Mouse (Mus musculus) kidney, postnatal 10 days (tissue): Measurements from ENCODE around the gene Pip4k2c.

Experiments
- DNase-seq: peaks from one replicate; pipeline ENCODE4 v3.0.0; 2021; ENCODE audit warnings: mixed read lengths

The Pip4k2c gene

GRCm38 (mm10) chr10:127188079-127188453 lies 23.3 kb downstream of the Pip4k2c start:
- DNase-seq, result no peak

- DNase-seq, result no peak
These were observed 23.9 kb downstream of the Pip4k2c start for GRCm38 (mm10) chr10:127187371-127188078.

- DNase-seq, result no peak
These were observed 24.9 kb downstream of the Pip4k2c start for GRCm38 (mm10) chr10:127186451-127186850.

GRCm38 (mm10) chr10:127185506-127185905 lies 25.9 kb downstream of the Pip4k2c start:
- no peak for DNase-seq

- DNase-seq, result no peak
These were observed 26.3 kb downstream of the Pip4k2c start for GRCm38 (mm10) chr10:127185101-127185500.

- no peak for DNase-seq
These were observed 27.6 kb downstream of the Pip4k2c start for GRCm38 (mm10) chr10:127183759-127184158.

- DNase-seq, result no peak
These were observed 28.8 kb downstream of the Pip4k2c start for GRCm38 (mm10) chr10:127182624-127183023.

- no peak for DNase-seq
These were observed 29.8 kb downstream of the Pip4k2c start for GRCm38 (mm10) chr10:127181566-127181965.

- DNase-seq, result no peak
These were observed 30.7 kb downstream of the Pip4k2c start for GRCm38 (mm10) chr10:127180695-127181047.

- DNase-seq, result peak; percentile 40
These were observed 31.3 kb downstream of the Pip4k2c start, which contains the start of gene Slc26a10 for GRCm38 (mm10) chr10:127179871-127180694. TSS of gene Slc26a10 (minus strand) at chr10:127180645.

GRCm38 (mm10) chr10:127178286-127179027 lies 32.9 kb downstream of the Pip4k2c start:
- DNase-seq, result no peak

GRCm38 (mm10) chr10:127177719-127178118 lies 33.7 kb downstream of the Pip4k2c start:
- DNase-seq, result peak; percentile 87

GRCm38 (mm10) chr10:127177235-127177634 lies 34.1 kb downstream of the Pip4k2c start:
- DNase-seq, result no peak

- DNase-seq, result no peak
These were observed 34.6 kb downstream of the Pip4k2c start for GRCm38 (mm10) chr10:127176756-127177155.

GRCm38 (mm10) chr10:127176228-127176627 lies 35.2 kb downstream of the Pip4k2c start:
- DNase-seq, result no peak

- DNase-seq, result no peak
These were observed 37.2 kb downstream of the Pip4k2c start for GRCm38 (mm10) chr10:127174170-127174569.

GRCm38 (mm10) chr10:127173148-127174065 lies 38.0 kb downstream of the Pip4k2c start:
- DNase-seq, result no peak

GRCm38 (mm10) chr10:127171631-127172200 lies 39.7 kb downstream of the Pip4k2c start:
- DNase-seq, result no peak

- peak; percentile 85 for DNase-seq
These were observed 40.5 kb downstream of the Pip4k2c start for GRCm38 (mm10) chr10:127170837-127171272.

- peak; percentile 51 for DNase-seq
These were observed 41.4 kb downstream of the Pip4k2c start for GRCm38 (mm10) chr10:127170002-127170401.

GRCm38 (mm10) chr10:127167614-127168192 lies 43.7 kb downstream of the Pip4k2c start:
- DNase-seq, result no peak
